Mouse (Mus musculus) heart, postnatal 0 days (tissue): Measurements from ENCODE around the gene Ptpdc1. TPM values are rescaled to one million over a fixed set of nuclear protein-coding genes. Genes with fewer than 3 reads are reported as not detected.
A peak's percentile ranks its signal among the peaks of the same experiment; 100 is the strongest.

Source experiments
- ATAC-seq: fragments of 200-750 bp; cut with Nextera tagmentation; 2 replicates; pipeline ENCODE4 v1.8.0; 2017; ENCODE audit warnings: low read depth, moderate number of reproducible peaks, moderate library complexity; ENCODE audit not compliant: insufficient read depth
- DNase-seq: peaks from one replicate; pipeline ENCODE4 v3.0.0-alpha.2; 2016; ENCODE audit warnings: low spot score
- H3K27ac ChIP-seq: fragments of 300-500 bp; sonication (generic); 2 replicates; pipeline ENCODE4 v1.5.1; 2014; ENCODE audit warnings: low read depth, mild to moderate bottlenecking
- H3K27me3 ChIP-seq: fragments of 300-500 bp; sonication (generic); 2 replicates; pipeline ENCODE4 v1.6.1; 2014; ENCODE audit warnings: low read length, mixed read lengths; ENCODE audit not compliant: control insufficient read depth, insufficient read depth
- H3K36me3 ChIP-seq: fragments of 300-500 bp; sonication (generic); replicated peaks from 2 replicates; pipeline ENCODE4 v1.6.1; 2014; ENCODE audit warnings: low read length, mixed read lengths; ENCODE audit not compliant: control insufficient read depth, insufficient read depth
- H3K4me1 ChIP-seq: fragments of 300-500 bp; sonication (generic); 2 replicates; pipeline ENCODE4 v1.6.1; 2014; ENCODE audit warnings: antibody characterized with exemption; ENCODE audit not compliant: control insufficient read depth, insufficient read depth
- H3K4me2 ChIP-seq: fragments of 300-500 bp; sonication (generic); 2 replicates; pipeline ENCODE4 v1.6.1; 2014; ENCODE audit warnings: low read depth, mild to moderate bottlenecking, low read length, moderate library complexity
- H3K4me3 ChIP-seq: fragments of 300-500 bp; sonication (generic); 2 replicates; pipeline ENCODE4 v1.5.1; 2014; ENCODE audit warnings: low read depth, low read length
- H3K9ac ChIP-seq: fragments of 300-500 bp; sonication (generic); replicated peaks from 2 replicates; pipeline ENCODE4 v1.6.1; 2014; ENCODE audit warnings: low read depth, low read length, mixed read lengths
- H3K9me3 ChIP-seq: fragments of 300-500 bp; sonication (generic); replicated peaks from 2 replicates; pipeline ENCODE4 v1.6.1; 2016; ENCODE audit warnings: low read length; ENCODE audit not compliant: control insufficient read depth
- CTCF ChIP-seq: IDR thresholded peaks from 2 replicates; pipeline ENCODE4 v1.5.1; 2016; ENCODE audit warnings: antibody characterized with exemption, control low read depth, low read depth
- EP300 ChIP-seq: IDR thresholded peaks from 2 replicates; pipeline ENCODE4 v1.6.1; 2016; ENCODE audit warnings: antibody characterized with exemption, low read depth
- WGBS: fragments of 180-500 bp; shearing (Covaris S2); extraction: QIAGEN DNeasy Blood & Tissue Kit; methylation state at CpG from one replicate; pipeline ENCODE4 v1.1.7; 2014; 5-methylcytosine and 5-hydroxymethylcytosine counted together
- polyA plus RNA-seq: library from polyadenylated mRNA; unstranded; fragments of >200 nt; fragmentation: Nextera tagmentation; extraction: Ambion mirVana; gene quantifications from 2 replicates; pipeline ENCODE4 v1.2.1, GENCODE M21; 2015
- total RNA-seq: library from RNA; depleted of rRNA; stranded (reverse); fragments of >200 nt; gene quantifications from 2 replicates; pipeline ENCODE4 v1.2.3, GENCODE M21; 2014; ENCODE audit warnings: low replicate concordance

The Ptpdc1 gene
- total and polyA plus RNA-seq, 2 experiments from 2014 or later = 3.1 to 5.6 TPM

GRCm38 (mm10) chr13:48631691-48632090 lies 6.2 kb upstream of the Ptpdc1 start:
- ATAC-seq = no peak
- TF ChIP-seq EP300 (no peak), CTCF (no peak)
- 68% methylated on average over 5 of the region's 5 CpGs for WGBS
- no peak overlapping the region for H3K9ac ChIP-seq
- no peak overlapping the region for H3K27ac ChIP-seq
- H3K27me3 ChIP-seq = no peaks in the 10 kb centered on the region
- no peaks in the 10 kb centered on the region for H3K36me3 ChIP-seq
- no peak for DNase-seq
- no peak overlapping the region for H3K4me2 ChIP-seq
- no peaks in the 10 kb centered on the region for H3K9me3 ChIP-seq
- H3K4me3 ChIP-seq = no peak overlapping the region
- no peaks in the 10 kb centered on the region for H3K4me1 ChIP-seq

- no peak for TF ChIP-seq CTCF
- no peak for TF ChIP-seq EP300
- no peak for DNase-seq
- peaks cover 11% of the 10 kb centered on the region; the same call in 1 of the 2 replicates for H3K4me1 ChIP-seq
- H3K36me3 ChIP-seq = no peaks in the 10 kb centered on the region
- peak overlapping the region; percentile 82 for H3K9ac ChIP-seq
- WGBS = 3% methylated on average over 26 of the region's 26 CpGs
- H3K4me2 ChIP-seq = peak overlapping the region; percentile 83
- H3K9me3 ChIP-seq = no peaks in the 10 kb centered on the region
- peak; percentile 66 for ATAC-seq
- H3K4me3 ChIP-seq = peak overlapping the region; percentile 77
- H3K27me3 ChIP-seq = no peaks in the 10 kb centered on the region
- H3K27ac ChIP-seq = peak overlapping the region; percentile 84
Observed at GRCm38 (mm10) chr13:48624968-48625398, 481 bp downstream of the Ptpdc1 start.

GRCm38 (mm10) chr13:48618890-48619289 lies 6.6 kb downstream of the Ptpdc1 start:
- ATAC-seq = no peak
- no peak for TF ChIP-seq EP300
- TF ChIP-seq CTCF = no peak
- no peak for DNase-seq

GRCm38 (mm10) chr13:48617774-48618173 lies 7.7 kb downstream of the Ptpdc1 start:
- Histone ChIP-seq H3K4me3 (no peak overlapping the region), H3K4me1 (no peaks in the 10 kb centered on the region), H3K27me3 (no peaks in the 10 kb centered on the region), H3K36me3 (no peaks in the 10 kb centered on the region), H3K9ac (no peak overlapping the region), H3K4me2 (no peak overlapping the region), H3K27ac (no peak overlapping the region), H3K9me3 (peaks cover 19% of the 10 kb centered on the region)
- ATAC-seq (no peak), DNase-seq (no peak)
- TF ChIP-seq CTCF = no peak
- no peak for TF ChIP-seq EP300

More at GRCm38 (mm10) chr13:48618890-48619289, 6.6 kb downstream of the Ptpdc1 start:
- WGBS = 84% methylated on average over 4 of the region's 4 CpGs
- no peak overlapping the region for H3K4me2 ChIP-seq
- no peak overlapping the region for H3K27ac ChIP-seq
- no peaks in the 10 kb centered on the region for H3K4me1 ChIP-seq
- no peaks in the 10 kb centered on the region for H3K36me3 ChIP-seq
- no peak overlapping the region for H3K4me3 ChIP-seq
- no peaks in the 10 kb centered on the region for H3K27me3 ChIP-seq
- peaks cover 19% of the 10 kb centered on the region for H3K9me3 ChIP-seq
- H3K9ac ChIP-seq = no peak overlapping the region

DNA sequence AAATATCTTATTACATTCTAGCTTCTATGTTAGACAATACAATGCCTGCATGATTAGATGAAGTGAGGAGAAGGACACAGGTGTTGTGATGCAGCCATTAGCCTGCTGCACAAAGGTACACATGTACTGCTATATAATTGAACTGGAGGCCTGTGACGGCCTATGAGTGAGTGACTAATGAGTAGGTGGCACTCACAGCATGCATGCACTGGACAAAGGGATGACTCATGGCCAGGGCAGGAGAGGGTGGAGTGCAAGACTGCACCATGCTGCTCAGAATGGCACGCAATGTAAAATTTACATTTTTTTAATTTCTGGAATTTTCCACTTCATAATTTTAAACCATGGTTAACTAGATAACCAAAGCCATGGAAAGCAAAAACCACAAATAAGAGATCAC lies 10.9 kb downstream of the Ptpdc1 start:
- no peak for ATAC-seq
- WGBS = 79% methylated on average over 2 of the region's 2 CpGs
- no peak overlapping the region for H3K4me3 ChIP-seq

DNA sequence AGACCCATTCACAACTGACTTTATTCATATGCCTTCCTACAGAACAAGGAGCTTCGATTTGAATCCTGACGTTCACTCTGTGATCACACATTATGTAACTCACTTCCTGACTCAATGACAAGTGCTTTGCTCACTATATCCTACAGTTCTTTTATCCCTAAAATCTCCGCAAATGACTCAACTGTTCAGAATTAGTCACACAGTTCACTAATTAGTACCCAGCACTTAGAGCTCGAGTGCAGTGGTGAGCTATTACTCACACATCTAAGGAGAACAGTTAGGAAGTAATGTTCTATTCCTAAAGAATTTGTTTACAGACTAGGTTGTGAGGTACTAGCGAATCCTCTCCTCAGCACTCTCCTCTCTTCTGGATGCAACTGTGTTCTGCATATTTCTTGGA lies 16.4 kb downstream of the Ptpdc1 start:
- no peak overlapping the region for H3K27ac ChIP-seq
- H3K9me3 ChIP-seq = no peaks in the 10 kb centered on the region
- 72% methylated on average over 5 of the region's 5 CpGs for WGBS
- H3K4me2 ChIP-seq = no peak overlapping the region
- no peaks in the 10 kb centered on the region for H3K27me3 ChIP-seq
- no peak for TF ChIP-seq EP300
- TF ChIP-seq CTCF = no peak
- ATAC-seq = no peak
- H3K4me3 ChIP-seq = no peak overlapping the region
- DNase-seq = no peak
- peaks cover 5% of the 10 kb centered on the region; the same call in 1 of the 2 replicates for H3K4me1 ChIP-seq
- H3K9ac ChIP-seq = no peak overlapping the region
- H3K36me3 ChIP-seq = no peaks in the 10 kb centered on the region

More for the DNA sequence above, 10.9 kb downstream of the Ptpdc1 start:
- Histone ChIP-seq H3K9me3 (peaks cover 19% of the 10 kb centered on the region), H3K27ac (no peak overlapping the region), H3K4me2 (no peak overlapping the region), H3K4me1 (no peaks in the 10 kb centered on the region), H3K27me3 (no peaks in the 10 kb centered on the region), H3K36me3 (no peaks in the 10 kb centered on the region), H3K9ac (no peak overlapping the region)
- TF ChIP-seq EP300 = no peak
- TF ChIP-seq CTCF = no peak
- no peak for DNase-seq
